Mouse (Mus musculus): ENCODE measurements at regions not wholly inside any gene's neighbourhood (a gene's known extent, or its start where the extent isn't known, plus 50 kb on each side); places are given as distances from the start of the nearest gene placed in this dataset.

- no peak for DNase-seq (ENCODE audit: low spot score in 2 of 2)
Measured at GRCm38 (mm10) chr17:74920056-74920455, 85.3 kb upstream of the Ltbp1 start.

DNA sequence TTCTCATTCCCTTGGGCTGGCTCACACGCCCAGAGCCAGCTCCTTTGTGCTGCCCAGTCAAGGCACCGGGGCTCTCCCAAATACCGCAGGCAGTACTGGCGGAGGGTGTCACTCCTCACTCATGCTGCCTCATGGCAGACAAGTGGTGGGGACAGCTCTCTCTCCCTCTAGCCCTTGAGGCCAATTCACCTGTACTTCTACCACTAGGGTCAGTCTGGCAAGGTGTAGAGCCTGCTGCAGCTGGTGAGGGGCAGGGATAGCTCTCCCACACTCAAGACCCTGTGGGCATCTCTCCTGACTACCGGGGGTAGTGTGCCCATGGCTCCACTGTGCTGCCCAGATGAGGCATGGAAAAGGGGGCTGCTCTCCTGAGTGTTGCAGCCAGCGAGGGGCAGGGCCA, 84.0 kb upstream of the Ltbp1 start:
- no peak for DNase-seq (ENCODE audit: low spot score in 2 of 2)

- no peak for DNase-seq (ENCODE audit: low spot score in 2 of 2)
Measured at GRCm38 (mm10) chr17:74922016-74922415, 83.4 kb upstream of the Ltbp1 start.

GRCm38 (mm10) chr17:74922591-74922990, 82.8 kb upstream of the Ltbp1 start:
- DNase-seq (ENCODE audit: low spot score in 2 of 2), result peak in 1 of 2 experiments; percentile 7

DNA sequence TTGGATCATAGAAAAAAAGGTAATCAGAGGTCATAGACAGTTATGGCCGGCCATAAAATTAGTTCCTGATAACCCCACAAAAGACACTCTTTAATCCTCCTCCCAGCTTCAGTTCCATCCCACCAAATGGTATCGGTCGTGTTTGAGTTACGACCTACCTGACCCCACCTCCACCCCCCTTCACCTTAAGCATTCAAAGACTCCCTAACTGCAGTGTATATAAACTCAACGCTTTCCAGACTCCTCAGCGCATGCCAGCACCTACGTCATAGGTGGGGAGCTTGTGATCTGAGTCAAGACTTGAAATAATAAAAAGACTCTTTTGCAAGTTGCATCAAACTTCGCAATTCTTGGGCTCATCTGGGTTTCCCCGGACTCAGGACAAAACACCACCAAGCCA, 82.3 kb upstream of the Ltbp1 start:
- DNase-seq (ENCODE audit: low spot score in 2 of 2), result no peak

GRCm38 (mm10) chr17:74925131-74925530, 80.2 kb upstream of the Ltbp1 start:
- DNase-seq (ENCODE audit: low spot score in 2 of 2), result no peak

DNA sequence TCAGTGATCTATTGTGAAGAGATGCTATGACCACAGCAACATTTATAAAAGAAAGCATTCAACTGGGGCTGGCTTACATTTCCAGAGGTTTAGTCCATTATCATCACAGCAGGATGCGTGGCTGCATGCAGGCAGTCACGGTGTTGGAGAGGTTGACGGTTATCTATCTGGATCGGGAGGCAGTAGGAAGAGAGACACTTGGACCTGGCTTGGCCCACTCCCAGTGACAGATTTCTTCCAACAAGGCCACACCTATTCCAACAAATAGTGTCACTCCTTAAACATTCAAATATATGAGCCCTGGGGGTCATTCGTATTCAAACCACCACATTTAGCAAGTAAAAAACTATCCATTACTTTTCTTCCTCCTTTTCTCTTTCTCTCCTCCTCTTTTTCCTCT, 77.4 kb upstream of the Ltbp1 start:
- DNase-seq (ENCODE audit: low spot score in 2 of 2), result no peak

DNA sequence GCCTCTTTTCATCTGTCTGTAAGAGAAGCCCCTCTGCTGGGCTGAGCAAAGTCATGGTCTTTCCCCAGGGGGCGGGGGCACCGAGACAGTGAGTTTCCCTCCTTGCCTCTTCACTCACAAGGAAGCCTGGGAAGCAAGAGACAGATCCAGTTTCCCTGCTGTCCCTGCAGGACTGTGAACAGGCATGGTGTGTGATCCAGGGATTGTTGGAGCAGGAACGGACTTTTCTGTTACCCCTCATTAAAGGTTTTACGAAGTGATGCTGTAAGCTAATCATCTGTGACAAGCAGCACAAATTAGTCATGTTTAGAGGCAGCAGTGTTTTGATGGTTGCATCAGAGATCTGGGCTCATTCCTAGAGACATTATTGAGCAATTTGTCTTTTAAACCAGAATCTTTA, 73.8 kb upstream of the Ltbp1 start:
- no peak for DNase-seq (ENCODE audit: low spot score in 2 of 2)

- no peak for DNase-seq (ENCODE audit: low spot score in 2 of 2)
Measured at GRCm38 (mm10) chr17:74941393-74941792, 64.0 kb upstream of the Ltbp1 start.

DNA sequence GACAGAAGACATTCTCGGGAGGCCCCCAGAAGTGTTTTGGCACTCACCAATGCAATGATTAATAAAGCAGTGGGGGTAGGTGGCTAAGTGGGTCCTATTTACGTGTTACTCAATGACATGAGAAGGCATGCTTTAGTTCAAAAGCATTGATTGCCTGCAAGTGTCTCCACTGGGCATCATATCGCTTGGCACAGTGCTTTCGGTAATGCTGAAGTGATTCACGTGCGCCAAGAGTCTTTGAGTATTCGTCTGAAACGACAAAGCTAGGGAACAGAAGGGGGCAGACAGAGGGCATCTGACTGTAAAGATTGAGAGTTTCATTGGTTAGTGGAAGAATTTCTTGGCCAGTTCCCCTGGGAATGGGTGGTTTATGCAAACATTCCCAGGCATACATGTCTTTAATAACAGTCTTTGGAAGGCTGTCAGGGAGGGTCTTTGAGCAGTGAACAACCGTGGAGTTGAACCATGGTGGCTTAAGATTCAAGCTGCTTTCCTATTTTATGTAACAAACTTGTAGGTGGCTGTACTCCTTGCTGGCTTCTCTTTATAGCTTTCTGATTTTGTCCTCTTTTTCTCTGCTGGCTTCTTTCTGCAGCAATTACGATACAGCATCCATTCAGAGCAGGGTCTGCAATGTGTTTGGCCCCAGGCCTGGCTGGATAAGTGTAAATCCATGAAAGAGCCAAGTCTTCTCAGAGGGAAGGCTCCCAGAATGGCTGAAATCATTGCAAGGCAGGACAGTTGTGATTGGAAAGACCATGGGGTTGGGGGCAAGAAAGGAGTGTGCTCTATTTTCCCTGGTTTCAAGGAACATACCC, 62.2 kb upstream of the Ltbp1 start:
- no peak for DNase-seq (ENCODE audit: low spot score in 2 of 2)

GRCm38 (mm10) chr17:74943802-74944193, 61.6 kb upstream of the Ltbp1 start:
- DNase-seq (ENCODE audit: low spot score in 2 of 2), result no peak

DNA sequence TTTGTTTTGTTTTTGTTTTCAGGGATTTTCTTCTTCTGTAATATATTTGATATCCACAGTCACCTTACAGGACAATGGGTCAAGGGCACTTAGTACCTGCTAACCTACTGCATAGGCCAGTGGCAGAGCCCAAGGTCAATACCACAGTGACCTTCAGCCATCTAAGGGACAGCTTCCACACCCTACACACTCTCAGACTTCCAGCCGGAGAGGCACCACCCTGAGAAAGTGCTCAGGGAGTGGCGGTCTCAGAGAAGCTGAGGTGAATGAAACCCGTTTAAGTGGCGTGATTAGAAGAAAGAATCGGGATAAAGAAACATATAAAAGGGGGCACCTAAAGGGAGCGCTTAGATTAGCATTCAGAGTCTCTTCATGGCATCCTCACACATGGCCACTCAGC, 60.2 kb upstream of the Ltbp1 start:
- no peak for DNase-seq (ENCODE audit: low spot score in 2 of 2)

GRCm38 (mm10) chr17:74948476-74948875, 56.9 kb upstream of the Ltbp1 start:
- no peak for DNase-seq (ENCODE audit: low spot score in 2 of 2)

- DNase-seq (ENCODE audit: low spot score in 2 of 2), result no peak
Measured at GRCm38 (mm10) chr17:74950316-74950715, 55.1 kb upstream of the Ltbp1 start.

DNA sequence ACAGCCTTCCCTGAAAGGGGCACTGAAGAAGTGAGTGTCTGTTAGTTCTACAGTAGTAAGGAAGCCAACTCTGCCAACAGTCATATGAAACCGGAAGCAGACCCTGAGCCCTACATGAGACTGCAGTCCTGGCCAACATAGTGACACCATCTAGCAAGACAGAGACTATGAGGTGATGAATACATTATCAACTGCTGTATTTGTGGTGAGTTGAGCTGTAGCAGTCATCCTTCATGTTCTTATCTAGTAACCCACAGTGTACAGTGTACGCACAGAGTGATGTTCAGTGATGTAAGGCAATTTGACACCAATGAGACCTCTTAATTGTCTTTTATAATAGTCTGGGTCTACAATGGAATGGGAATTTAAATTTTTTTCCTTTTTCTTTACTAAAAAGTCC, 50.4 kb upstream of the Ltbp1 start:
- DNase-seq (ENCODE audit: low spot score in 2 of 2), result no peak

Data from layer of hippocampus, adult 18-20 months (tissue).